Mouse (Mus musculus) intestine, embryonic 14.5 days (tissue): ENCODE data around the gene Gm12845. TPM values are rescaled to one million over a fixed set of nuclear protein-coding genes. Genes with fewer than 3 reads are reported as not detected.

Experiments used
- ATAC-seq: fragments of 200-750 bp; cut with Nextera tagmentation; replicated peaks from 2 replicates; pipeline ENCODE4 v1.8.0; 2017; ENCODE audit warnings: low read depth, moderate number of reproducible peaks, moderate TSS enrichment, moderate library complexity; ENCODE audit not compliant: low FRiP score, low TSS enrichment
- DNase-seq: peaks from one replicate; pipeline ENCODE4 v3.0.0-alpha.2; 2018; ENCODE audit warnings: low spot score
- H3K27ac ChIP-seq: fragments of 300-500 bp; sonication (generic); 2 replicates; pipeline ENCODE4 v1.5.1; 2014; ENCODE audit warnings: low read depth, mild to moderate bottlenecking, control low read depth
- H3K27me3 ChIP-seq: fragments of 300-500 bp; sonication (generic); replicated peaks from 2 replicates; pipeline ENCODE4 v1.6.1; 2014; ENCODE audit warnings: low read length, control low read depth; ENCODE audit not compliant: control insufficient read depth, insufficient read depth
- H3K36me3 ChIP-seq: fragments of 300-500 bp; sonication (generic); 2 replicates; pipeline ENCODE4 v1.6.1; 2014; ENCODE audit warnings: low read length, control low read depth; ENCODE audit not compliant: control insufficient read depth, insufficient read depth
- H3K4me1 ChIP-seq: fragments of 300-500 bp; sonication (generic); replicated peaks from 2 replicates; pipeline ENCODE4 v1.6.1; 2014; ENCODE audit warnings: low read length, control low read depth, mixed read lengths; ENCODE audit not compliant: control insufficient read depth, insufficient read depth
- H3K4me2 ChIP-seq: fragments of 300-500 bp; sonication (generic); 2 replicates; pipeline ENCODE4 v1.6.1; 2014; ENCODE audit warnings: low read length
- H3K4me3 ChIP-seq: fragments of 300-500 bp; sonication (generic); 2 replicates; pipeline ENCODE4 v1.5.1; 2014; ENCODE audit warnings: low read depth, low read length, control low read depth, mixed read lengths
- H3K9ac ChIP-seq: fragments of 300-500 bp; sonication (generic); 2 replicates; pipeline ENCODE4 v1.6.1; 2014; ENCODE audit warnings: mild to moderate bottlenecking, low read length
- H3K9me3 ChIP-seq: fragments of 300-500 bp; sonication (generic); 2 replicates; pipeline ENCODE4 v1.6.1; 2016; ENCODE audit warnings: low read length, control low read depth; ENCODE audit not compliant: control insufficient read depth
- WGBS: fragments of 180-500 bp; shearing (Covaris S2); extraction: QIAGEN DNeasy Blood & Tissue Kit; methylation state at CpG from one replicate; pipeline ENCODE4 v1.1.7; 2014; 5-methylcytosine and 5-hydroxymethylcytosine counted together
- polyA plus RNA-seq: library from polyadenylated mRNA; unstranded; fragments of >200 nt; fragmentation: Nextera tagmentation; extraction: Ambion mirVana; gene quantifications from 2 replicates; pipeline ENCODE4 v1.2.1, GENCODE M21; 2014

Gene Gm12845
- polyA plus RNA-seq, 1 experiment from 2014 or later, result not detected

DNA sequence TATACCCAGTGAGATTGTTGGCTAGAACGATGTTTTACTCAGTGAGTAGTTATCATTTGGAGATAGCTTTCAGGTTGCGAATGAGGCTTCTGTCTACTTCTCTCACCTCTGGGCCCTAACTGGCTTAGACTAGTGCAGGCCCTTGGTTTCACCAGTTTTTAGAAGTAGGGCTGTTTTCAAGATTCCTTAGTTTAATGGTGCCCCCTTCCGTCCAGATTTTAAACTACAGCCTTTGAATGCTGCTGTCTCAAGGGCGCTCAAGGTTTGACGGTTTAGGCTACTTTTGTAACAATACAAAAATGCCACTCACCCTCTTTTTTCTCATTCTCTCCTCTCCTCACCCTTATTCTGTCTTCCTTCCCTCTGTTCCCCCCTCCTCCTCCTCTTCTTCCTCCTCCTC is 46.7 kb downstream of the Gm12845 start:
- Histone ChIP-seq H3K4me3 (no peak overlapping the region), H3K36me3 (no peaks in the 10 kb centered on the region), H3K4me2 (no peak overlapping the region), H3K4me1 (no peaks in the 10 kb centered on the region), H3K27me3 (no peaks in the 10 kb centered on the region), H3K9ac (no peak overlapping the region), H3K9me3 (no peaks in the 10 kb centered on the region), H3K27ac (no peak overlapping the region)
- ATAC-seq (no peak), DNase-seq (peak; percentile 87)
- WGBS, result 21% methylated on average over 5 of the region's 5 CpGs

DNA sequence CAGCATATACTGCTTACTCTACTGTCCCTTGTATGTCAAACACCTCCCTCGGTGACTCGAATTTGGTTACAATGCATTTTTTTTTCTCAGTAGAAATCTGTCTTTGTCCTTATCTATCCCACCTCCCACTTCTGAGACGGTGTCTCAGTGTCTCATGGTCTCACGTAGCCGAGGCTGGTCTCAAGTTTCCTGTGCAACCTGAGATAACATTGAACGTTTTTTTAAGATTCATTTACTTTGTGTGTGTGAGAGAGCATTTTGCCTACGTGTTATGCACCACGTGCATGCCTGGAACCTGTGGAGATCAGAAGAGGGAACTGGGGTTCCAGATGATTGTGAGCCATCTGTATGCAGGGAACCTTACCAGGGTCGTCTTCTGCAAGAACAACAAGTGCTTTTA is 48.7 kb downstream of the Gm12845 start:
- no peak overlapping the region for H3K4me2 ChIP-seq
- 65% methylated on average over 9 of the region's 9 CpGs for WGBS
- no peak overlapping the region for H3K4me3 ChIP-seq
- no peak overlapping the region for H3K9ac ChIP-seq
- H3K27me3 ChIP-seq, result no peaks in the 10 kb centered on the region
- DNase-seq (no peak), ATAC-seq (no peak)
- no peaks in the 10 kb centered on the region for H3K9me3 ChIP-seq
- H3K4me1 ChIP-seq, result no peaks in the 10 kb centered on the region
- H3K27ac ChIP-seq, result no peak overlapping the region
- H3K36me3 ChIP-seq, result no peaks in the 10 kb centered on the region

Other genes starting within 250 kb of the Gm12845 start
- gene Rnf220, start 227.4 kb upstream of the Gm12845 start, polyA plus RNA-seq, result 58.7 and 65.1 TPM in 2 replicates
- 131 and 141 TPM in 2 replicates for gene Eri3, start 174.0 kb upstream of the Gm12845 start, polyA plus RNA-seq
- 58.7 and 67.4 TPM in 2 replicates for gene Dmap1, start 42.1 kb upstream of the Gm12845 start, polyA plus RNA-seq
- not detected in 2 replicates for gene Klf17, start 41.2 kb downstream of the Gm12845 start, polyA plus RNA-seq
- 9.5 and 11.7 TPM in 2 replicates for gene Slc6a9, start 110.1 kb downstream of the Gm12845 start, polyA plus RNA-seq
- gene Ccdc24, start 148.1 kb downstream of the Gm12845 start, polyA plus RNA-seq, result 1.1 and 1.9 TPM in 2 replicates
- 26.3 and 30.6 TPM in 2 replicates for gene B4galt2, start 159.1 kb downstream of the Gm12845 start, polyA plus RNA-seq
- 213 and 219 TPM in 2 replicates for gene Atp6v0b, start 162.9 kb downstream of the Gm12845 start, polyA plus RNA-seq
- 20.0 and 23.1 TPM in 2 replicates for gene Dph2, start 167.6 kb downstream of the Gm12845 start, polyA plus RNA-seq
- gene Ipo13, start 190.6 kb downstream of the Gm12845 start, polyA plus RNA-seq, result 43.2 and 43.3 TPM in 2 replicates
- 7.0 and 7.2 TPM in 2 replicates for gene Artn, start 205.4 kb downstream of the Gm12845 start, polyA plus RNA-seq